9 mouse cellular contexts compared by ENCODE assay signal in genomic region chr13:98332106-98332505, GRCm38 (mm10). TPM values are rescaled to one million over a fixed set of nuclear protein-coding genes. Genes with fewer than 3 reads are reported as not detected.
DNase-seq lines count a peak whose midpoint lies in the region.
"Had no signal": no experiment of that assay in that cellular context is flagged by ENCODE, and none has a peak within 500 bp of the region (broad histone marks: within the 10 kb centered on the region; RNA-seq: fewer than 3 reads in every experiment).

No protein-coding gene starts in this region.

- no peaks in the 10 kb centered on the region for H3K36me3 ChIP-seq in limb, embryonic 10.5 days
- H3K36me3 ChIP-seq: liver, embryonic 13.5 days had no signal

- no peak overlapping the region for H3K27ac ChIP-seq in limb, embryonic 10.5 days
- H3K27ac ChIP-seq: liver, embryonic 13.5 days had no signal

- H3K27me3 ChIP-seq in limb, embryonic 10.5 days (ENCODE audit: low read depth, poor library complexity, severe bottlenecking): no peaks in the 10 kb centered on the region

- H3K4me3 ChIP-seq in limb, embryonic 10.5 days: no peak overlapping the region
- H3K4me3 ChIP-seq: liver, embryonic 13.5 days had no signal

- DNase-seq in heart, adult 11 months: peak; percentile 53
- DNase-seq in heart, adult 9 months (ENCODE audit: low spot score in 2 of 2): no peak
- DNase-seq in urinary bladder, postnatal 25 days (ENCODE audit: low spot score): peak; percentile 23
- DNase-seq in urinary bladder, postnatal 4 days (ENCODE audit: low spot score in 2 of 2): no peak
- DNase-seq in limb, embryonic 10.5 days (ENCODE audit: low spot score): peak; percentile 40
- peak; percentile 23 to 37 for DNase-seq in thymus, postnatal 36 days
- DNase-seq in ovary, postnatal 36 days (ENCODE audit: low spot score): no peak
- no peak for DNase-seq in cerebellum, postnatal 4 days (ENCODE audit: low spot score in 2 of 2)
- DNase-seq: liver, embryonic 13.5 days had no signal

- no peaks in the 10 kb centered on the region for H3K9me3 ChIP-seq in limb, embryonic 10.5 days (replicated peaks)
- H3K9me3 ChIP-seq: liver, embryonic 13.5 days had no signal

- H3K4me1 ChIP-seq in limb, embryonic 10.5 days: no peaks in the 10 kb centered on the region
- H3K4me1 ChIP-seq: liver, embryonic 13.5 days had no signal

- WGBS in limb, embryonic 10.5 days: 53% methylated on average over 2 of the region's 2 CpGs

RNA-seq across cellular contexts. Expression of gene Btf3, which starts 15.3 kb away (rescaled TPM):
- 695 and 810 TPM in 2 replicates for polyA plus RNA-seq in limb, embryonic 10.5 days (2016; fragmentation: Nextera tagmentation; extraction: Ambion mirVana)

RNA-seq across cellular contexts. Expression of gene Foxd1, which starts 21.9 kb away (rescaled TPM):
- 0.11 and 0.21 TPM in 2 replicates for polyA plus RNA-seq in limb, embryonic 10.5 days (2016; fragmentation: Nextera tagmentation; extraction: Ambion mirVana)
- polyA plus RNA-seq: liver, embryonic 13.5 days had no signal

RNA-seq across cellular contexts. Expression of gene Gm21976, which starts 52.4 kb away (rescaled TPM):
- not detected in 2 replicates for polyA plus RNA-seq in limb, embryonic 10.5 days (2016; fragmentation: Nextera tagmentation; extraction: Ambion mirVana)
- polyA plus RNA-seq: liver, embryonic 13.5 days had no signal

Comparison
In these comparisons a context has a peak if more than half of its experiments do, and no peak if none do; other contexts are left out.
1. DNase-seq: peak in heart, adult 11 months (single experiment), urinary bladder, postnatal 25 days (single experiment), limb, embryonic 10.5 days (single experiment) and thymus, postnatal 36 days (2 of 2); none in heart, adult 9 months (0 of 2), urinary bladder, postnatal 4 days (0 of 2), ovary, postnatal 36 days (single experiment) and cerebellum, postnatal 4 days (0 of 2).